Mouse (Mus musculus) heart, embryonic 12.5 days (tissue): ENCODE results near the gene Rabgap1l. TPM values are rescaled to one million over a fixed set of nuclear protein-coding genes. Genes with fewer than 3 reads are reported as not detected.
"Not testable (repeated sequence)": the region's sequence is repeated elsewhere in the genome, so short reads cannot be mapped to it uniquely, and the experiment has no call there.

Experiments
- ATAC-seq: fragments of 200-750 bp; cut with Nextera tagmentation; 2 replicates; pipeline ENCODE4 v1.8.0; 2017; ENCODE audit warnings: moderate TSS enrichment, moderate library complexity; ENCODE audit not compliant: insufficient number of reproducible peaks, low FRiP score
- H3K27ac ChIP-seq: fragments of 300-500 bp; sonication (generic); 2 replicates; pipeline ENCODE4 v1.5.1; 2016; ENCODE audit warnings: mild to moderate bottlenecking, moderate library complexity; ENCODE audit not compliant: poor library complexity, severe bottlenecking
- H3K27me3 ChIP-seq: fragments of 300-500 bp; sonication (generic); replicated peaks from 2 replicates; pipeline ENCODE4 v1.6.1; 2016; ENCODE audit warnings: mild to moderate bottlenecking, moderate library complexity
- H3K36me3 ChIP-seq: fragments of 300-500 bp; sonication (generic); 2 replicates; pipeline ENCODE4 v1.6.1; 2016; ENCODE audit warnings: mild to moderate bottlenecking, moderate library complexity
- H3K4me1 ChIP-seq: fragments of 300-500 bp; sonication (generic); replicated peaks from 2 replicates; pipeline ENCODE4 v1.6.1; 2016; ENCODE audit warnings: mild to moderate bottlenecking
- H3K4me2 ChIP-seq: fragments of 300-500 bp; sonication (generic); 2 replicates; pipeline ENCODE4 v1.6.1; 2016; ENCODE audit warnings: mild to moderate bottlenecking, moderate library complexity
- H3K4me3 ChIP-seq: fragments of 300-500 bp; sonication (generic); 2 replicates; pipeline ENCODE4 v1.5.1; 2016; ENCODE audit warnings: mild to moderate bottlenecking
- H3K9ac ChIP-seq: fragments of 300-500 bp; sonication (generic); 2 replicates; pipeline ENCODE4 v1.6.1; 2016; ENCODE audit warnings: mild to moderate bottlenecking, moderate library complexity
- H3K9me3 ChIP-seq: fragments of 300-500 bp; sonication (generic); replicated peaks from 2 replicates; pipeline ENCODE4 v1.6.1; 2016; ENCODE audit warnings: mild to moderate bottlenecking, moderate library complexity
- WGBS: fragments of 180-500 bp; shearing (Covaris S2); methylation state at CpG from one replicate; pipeline ENCODE4 v1.1.7; 2016; 5-methylcytosine and 5-hydroxymethylcytosine counted together
- polyA plus RNA-seq: library from polyadenylated mRNA; unstranded; fragments of >200 nt; fragmentation: Nextera tagmentation; extraction: Ambion mirVana; gene quantifications from 2 replicates; pipeline ENCODE4 v1.2.1, GENCODE M21; 2016

Gene Rabgap1l
- polyA plus RNA-seq, 1 experiment from 2014 or later = 81.0 TPM

GRCm38 (mm10) chr1:160410822-160411221 lies 382.2 kb downstream of the Rabgap1l start:
- no peak overlapping the region for H3K4me2 ChIP-seq
- H3K4me3 ChIP-seq = no peak overlapping the region
- no peaks in the 10 kb centered on the region for H3K9me3 ChIP-seq
- 34% methylated on average over 5 of the region's 5 CpGs for WGBS
- H3K4me1 ChIP-seq = 0 out of 2 replicates have a peak, but pooled peaks cover 3% of the 10 kb centered on the region
- no peaks in the 10 kb centered on the region for H3K27me3 ChIP-seq
- no peak for ATAC-seq
- H3K27ac ChIP-seq = no peak overlapping the region
- no peaks in the 10 kb centered on the region for H3K36me3 ChIP-seq
- H3K9ac ChIP-seq = no peak overlapping the region

GRCm38 (mm10) chr1:160409689-160410088 lies 383.3 kb downstream of the Rabgap1l start:
- WGBS = 90% methylated on average over 4 of the region's 4 CpGs
- not testable (repeated sequence) for ATAC-seq, H3K36me3 ChIP-seq, H3K27ac ChIP-seq, H3K4me1 ChIP-seq, H3K4me3 ChIP-seq, H3K4me2 ChIP-seq, H3K9ac ChIP-seq, H3K9me3 ChIP-seq, H3K27me3 ChIP-seq

GRCm38 (mm10) chr1:160409123-160409522 lies 383.9 kb downstream of the Rabgap1l start:
- 0 out of 2 replicates have a peak, but pooled peaks cover 3% of the 10 kb centered on the region for H3K4me1 ChIP-seq
- no peak overlapping the region for H3K4me2 ChIP-seq
- H3K9me3 ChIP-seq = no peaks in the 10 kb centered on the region
- no peaks in the 10 kb centered on the region for H3K36me3 ChIP-seq
- no peak for ATAC-seq
- H3K4me3 ChIP-seq = no peak overlapping the region
- H3K9ac ChIP-seq = no peak overlapping the region
- no peaks in the 10 kb centered on the region for H3K27me3 ChIP-seq
- 70% methylated on average over 1 of the region's 1 CpGs for WGBS
- H3K27ac ChIP-seq = no peak overlapping the region

GRCm38 (mm10) chr1:160408302-160408897 lies 384.6 kb downstream of the Rabgap1l start:
- H3K27me3 ChIP-seq = no peaks in the 10 kb centered on the region

GRCm38 (mm10) chr1:160399428-160399827 lies 393.6 kb downstream of the Rabgap1l start:
- no peaks in the 10 kb centered on the region for H3K9me3 ChIP-seq
- no peak overlapping the region for H3K4me2 ChIP-seq
- no peak for ATAC-seq
- no peaks in the 10 kb centered on the region for H3K27me3 ChIP-seq
- no peak overlapping the region for H3K9ac ChIP-seq
- H3K4me1 ChIP-seq = peaks cover 12% of the 10 kb centered on the region
- H3K36me3 ChIP-seq = no peaks in the 10 kb centered on the region
- no peak overlapping the region for H3K4me3 ChIP-seq
- H3K27ac ChIP-seq = no peak overlapping the region

More at GRCm38 (mm10) chr1:160408302-160408897, 384.6 kb downstream of the Rabgap1l start:
- peaks cover 6% of the 10 kb centered on the region; the same call in 1 of the 2 replicates for H3K4me1 ChIP-seq
- H3K9ac ChIP-seq = no peak overlapping the region
- H3K4me2 ChIP-seq = no peak overlapping the region
- WGBS = 75% methylated on average over 4 of the region's 4 CpGs
- H3K36me3 ChIP-seq = no peaks in the 10 kb centered on the region
- no peak for ATAC-seq
- H3K27ac ChIP-seq = no peak overlapping the region
- H3K4me3 ChIP-seq = no peak overlapping the region
- H3K9me3 ChIP-seq = no peaks in the 10 kb centered on the region

GRCm38 (mm10) chr1:160397037-160397436 lies 396.0 kb downstream of the Rabgap1l start:
- no peak overlapping the region for H3K4me3 ChIP-seq
- peaks cover 6% of the 10 kb centered on the region for H3K4me1 ChIP-seq
- 68% methylated on average over 2 of the region's 2 CpGs for WGBS
- no peak for ATAC-seq
- H3K4me2 ChIP-seq = no peak overlapping the region
- H3K27me3 ChIP-seq = no peaks in the 10 kb centered on the region
- no peak overlapping the region for H3K9ac ChIP-seq
- no peaks in the 10 kb centered on the region for H3K9me3 ChIP-seq
- H3K36me3 ChIP-seq = no peaks in the 10 kb centered on the region
- H3K27ac ChIP-seq = no peak overlapping the region

- H3K27ac ChIP-seq = no peak overlapping the region
- H3K9ac ChIP-seq = no peak overlapping the region
- no peaks in the 10 kb centered on the region for H3K9me3 ChIP-seq
- ATAC-seq = no peak
- 60% methylated on average over 2 of the region's 2 CpGs for WGBS
- H3K4me2 ChIP-seq = no peak overlapping the region
- no peaks in the 10 kb centered on the region for H3K36me3 ChIP-seq
- no peaks in the 10 kb centered on the region for H3K4me1 ChIP-seq
- H3K4me3 ChIP-seq = no peak overlapping the region
- H3K27me3 ChIP-seq = no peaks in the 10 kb centered on the region
Measured at GRCm38 (mm10) chr1:160387446-160387845, 405.6 kb downstream of the Rabgap1l start.

GRCm38 (mm10) chr1:160378367-160378766 lies 414.6 kb downstream of the Rabgap1l start:
- Histone ChIP-seq H3K9me3 (no peaks in the 10 kb centered on the region), H3K36me3 (no peaks in the 10 kb centered on the region), H3K9ac (no peak overlapping the region), H3K27ac (no peak overlapping the region), H3K4me1 (no peaks in the 10 kb centered on the region), H3K4me3 (no peak overlapping the region), H3K4me2 (no peak overlapping the region), H3K27me3 (no peaks in the 10 kb centered on the region)
- 95% methylated on average over 1 of the region's 1 CpGs for WGBS
- ATAC-seq = no peak

- ATAC-seq = no peak
- 57% methylated on average over 10 of the region's 10 CpGs for whole genome bisulfite sequencing
Measured at GRCm38 (mm10) chr1:160377337-160378336, 415.4 kb downstream of the Rabgap1l start.

GRCm38 (mm10) chr1:160374490-160374889 lies 418.5 kb downstream of the Rabgap1l start:
- ATAC-seq = no peak

More at GRCm38 (mm10) chr1:160377337-160378336, 415.4 kb downstream of the Rabgap1l start:
- Histone ChIP-seq H3K9ac (no peak overlapping the region), H3K4me3 (no peak overlapping the region), H3K4me1 (no peaks in the 10 kb centered on the region), H3K9me3 (no peaks in the 10 kb centered on the region), H3K27me3 (no peaks in the 10 kb centered on the region), H3K36me3 (no peaks in the 10 kb centered on the region), H3K27ac (no peak overlapping the region), H3K4me2 (no peak overlapping the region)

GRCm38 (mm10) chr1:160373306-160373705 lies 419.7 kb downstream of the Rabgap1l start:
- H3K9ac ChIP-seq = no peak overlapping the region
- H3K27me3 ChIP-seq = no peaks in the 10 kb centered on the region
- H3K27ac ChIP-seq = no peak overlapping the region
- ATAC-seq = no peak
- 74% methylated on average over 7 of the region's 7 CpGs for WGBS
- H3K4me2 ChIP-seq = no peak overlapping the region
- peaks cover 11% of the 10 kb centered on the region for H3K4me1 ChIP-seq
- H3K4me3 ChIP-seq = no peak overlapping the region
- H3K36me3 ChIP-seq = no peaks in the 10 kb centered on the region
- H3K9me3 ChIP-seq = no peaks in the 10 kb centered on the region

More at GRCm38 (mm10) chr1:160374490-160374889, 418.5 kb downstream of the Rabgap1l start:
- H3K4me1 ChIP-seq = peaks cover 11% of the 10 kb centered on the region
- no peak overlapping the region for H3K4me2 ChIP-seq
- H3K27ac ChIP-seq = no peak overlapping the region
- no peak overlapping the region for H3K4me3 ChIP-seq
- no peaks in the 10 kb centered on the region for H3K9me3 ChIP-seq
- no peaks in the 10 kb centered on the region for H3K36me3 ChIP-seq
- no peaks in the 10 kb centered on the region for H3K27me3 ChIP-seq
- H3K9ac ChIP-seq = no peak overlapping the region
